Comparison of ENCODE assay signal across 10 mouse cellular contexts in the genomic region with DNA sequence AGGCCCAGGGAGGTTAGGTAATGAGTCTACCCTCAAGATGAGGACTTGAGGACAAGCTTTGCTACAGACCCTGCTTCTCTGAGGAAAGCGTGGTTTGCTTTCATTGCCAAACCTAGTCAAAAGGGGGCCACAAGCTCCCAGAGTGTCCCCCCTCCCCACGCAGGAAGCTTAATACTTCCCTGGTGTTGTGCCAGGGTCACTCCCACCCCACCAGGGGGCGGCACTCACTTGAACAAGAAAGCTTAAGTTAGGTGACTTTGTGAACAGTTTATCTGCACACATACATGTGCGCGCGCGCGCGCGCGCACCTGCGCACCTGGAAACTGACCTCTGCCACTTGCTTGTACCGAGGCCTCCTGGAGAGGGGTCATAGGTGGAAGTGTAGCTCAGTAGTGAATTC. TPM values are rescaled to one million over a fixed set of nuclear protein-coding genes. Genes with fewer than 3 reads are reported as not detected.
DNase-seq lines count a peak whose midpoint lies in the region; ATAC-seq and TF ChIP-seq lines count a peak whose summit lies in the region.
"Had no signal": no experiment of that assay in that cellular context is flagged by ENCODE, and none has a peak within 500 bp of the region (broad histone marks: within the 10 kb centered on the region; RNA-seq: fewer than 3 reads in every experiment).

No protein-coding gene starts in this region.

- peak; percentile 45 for TF ChIP-seq CTCF in kidney, postnatal 0 days (IDR thresholded peaks at IDR 0.05; ENCODE audit: low read depth)

- H3K4me3 ChIP-seq in kidney, postnatal 0 days (replicated peaks; ENCODE audit: low read depth, low read length), result no peak overlapping the region

- no peak overlapping the region for H3K9ac ChIP-seq in kidney, postnatal 0 days (ENCODE audit: low read depth, low read length)
- H3K9ac ChIP-seq: heart, embryonic 15.5 days had no signal

- H3K4me2 ChIP-seq in kidney, postnatal 0 days (ENCODE audit: low read length), result peak overlapping the region; percentile 71

- no peaks in the 10 kb centered on the region for H3K27me3 ChIP-seq in kidney, postnatal 0 days (ENCODE audit: insufficient read depth, low read length)
- H3K27me3 ChIP-seq: heart, embryonic 15.5 days had no signal

- no peak overlapping the region for H3K27ac ChIP-seq in kidney, postnatal 0 days
- H3K27ac ChIP-seq: heart, embryonic 15.5 days had no signal

- H3K36me3 ChIP-seq in kidney, postnatal 0 days (ENCODE audit: insufficient read depth, low read length), result no peaks in the 10 kb centered on the region
- H3K36me3 ChIP-seq: heart, embryonic 15.5 days had no signal

- 80% methylated on average over 13 of the region's 13 CpGs for WGBS in kidney, postnatal 0 days

- 0 out of 2 replicates have a peak, but pooled peaks cover 7% of the 10 kb centered on the region for H3K4me1 ChIP-seq in kidney, postnatal 0 days (replicated peaks; ENCODE audit: insufficient read depth, low read length)

- no peaks in the 10 kb centered on the region for H3K9me3 ChIP-seq in kidney, postnatal 0 days (replicated peaks; ENCODE audit: low read length)
- H3K9me3 ChIP-seq: heart, embryonic 15.5 days had no signal

- ATAC-seq in kidney, postnatal 0 days (replicated peaks; ENCODE audit: low FRiP score, low read depth), result no peak

- DNase-seq in kidney, adult 9 months, result peak; percentile 16
- no peak for DNase-seq in kidney, adult 11 months
- DNase-seq in Muller cell, postnatal 12 days (ENCODE audit: inconsistent ontology term), result peak; percentile 7
- no peak for DNase-seq in kidney, postnatal 0 days (ENCODE audit: low spot score)
- DNase-seq in spleen, postnatal 36 days (ENCODE audit: low spot score in 2 of 2), result peak; percentile 41 to 52
- no peak for DNase-seq in urinary bladder, postnatal 25 days (ENCODE audit: low spot score)
- DNase-seq in layer of hippocampus, postnatal 14 days (ENCODE audit: low spot score in 2 of 2), result no peak
- DNase-seq in right cerebral cortex, postnatal 10 days (ENCODE audit: low spot score in 2 of 2), result no peak

RNA-seq across cellular contexts. Expression of a gene that starts 2.3 kb away (rescaled TPM):
- 2.8 and 2.9 TPM in 2 replicates for polyA plus RNA-seq in kidney, postnatal 0 days (2015; fragmentation: Nextera tagmentation; extraction: Ambion mirVana)
- total RNA-seq in layer of hippocampus, postnatal 14 days (2021), result 10 to 100 TPM; 16.7 to 17.2 TPM

RNA-seq across cellular contexts. Expression of a gene that starts 7.2 kb away (rescaled TPM):
- polyA plus RNA-seq in kidney, postnatal 0 days (2015; fragmentation: Nextera tagmentation; extraction: Ambion mirVana), result not detected in 2 replicates
- not detected for total RNA-seq in layer of hippocampus, postnatal 14 days (2021)
- polyA plus RNA-seq: heart, embryonic 15.5 days had no signal

RNA-seq across cellular contexts. Expression of a gene that starts 11.5 kb away (rescaled TPM):
- polyA plus RNA-seq in kidney, postnatal 0 days (2015; fragmentation: Nextera tagmentation; extraction: Ambion mirVana), result 18.7 and 20.0 TPM in 2 replicates
- 1 to 10 TPM; 1.8 to 2.7 TPM for total RNA-seq in layer of hippocampus, postnatal 14 days (2021)

RNA-seq across cellular contexts. Expression of a gene that starts 12.2 kb away (rescaled TPM):
- polyA plus RNA-seq in kidney, postnatal 0 days (2015; fragmentation: Nextera tagmentation; extraction: Ambion mirVana), result not detected in 2 replicates
- total RNA-seq in layer of hippocampus, postnatal 14 days (2021), result not detected
- polyA plus RNA-seq: heart, embryonic 15.5 days; testis, adult 2 months had no signal

RNA-seq across cellular contexts. Expression of a gene that starts 17.2 kb away (rescaled TPM):
- 19.8 and 21.1 TPM in 2 replicates for polyA plus RNA-seq in kidney, postnatal 0 days (2015; fragmentation: Nextera tagmentation; extraction: Ambion mirVana)
- 10 to 100 TPM; 31.0 to 32.8 TPM for total RNA-seq in layer of hippocampus, postnatal 14 days (2021)

Comparison
In these comparisons a context has a peak if more than half of its experiments do, and no peak if none do; other contexts are left out.
1. DNase-seq: peak in kidney, adult 9 months (single experiment), Muller cell, postnatal 12 days (single experiment) and spleen, postnatal 36 days (2 of 2); none in kidney, adult 11 months (single experiment), kidney, postnatal 0 days (single experiment), urinary bladder, postnatal 25 days (single experiment), layer of hippocampus, postnatal 14 days (0 of 2) and right cerebral cortex, postnatal 10 days (0 of 2).